Mouse (Mus musculus): ENCODE measurements around the gene Olfr1441. TPM values are rescaled to one million over a fixed set of nuclear protein-coding genes. Genes with fewer than 3 reads are reported as not detected.
A peak's percentile ranks its signal among the peaks of the same experiment; 100 is the strongest.

Olfr1441 gene
- total RNA-seq, 2 experiments from 2014 or later = not detected

- DNase-seq (ENCODE audit: low spot score in 2 of 2) = no peak
Measured at GRCm38 (mm10) chr19:12462851-12463721, 45.9 kb downstream of the Olfr1441 start.

GRCm38 (mm10) chr19:12463722-12464035 is 46.4 kb downstream of the Olfr1441 start:
- no peak for DNase-seq (ENCODE audit: low spot score in 2 of 2)

GRCm38 (mm10) chr19:12464127-12464526 is 46.9 kb downstream of the Olfr1441 start:
- DNase-seq (ENCODE audit: low spot score in 2 of 2) = no peak

GRCm38 (mm10) chr19:12464674-12465073 is 47.4 kb downstream of the Olfr1441 start:
- no peak for DNase-seq (ENCODE audit: low spot score in 2 of 2)

- DNase-seq (ENCODE audit: low spot score in 2 of 2) = no peak
Measured at GRCm38 (mm10) chr19:12465530-12466144, 48.4 kb downstream of the Olfr1441 start.

- peak in 1 of 2 experiments; percentile 46 for DNase-seq (ENCODE audit: low spot score in 2 of 2)
Measured at GRCm38 (mm10) chr19:12466204-12466603, 49.0 kb downstream of the Olfr1441 start.

- DNase-seq (ENCODE audit: low spot score in 2 of 2) = no peak
Measured at GRCm38 (mm10) chr19:12467436-12467835, 50.2 kb downstream of the Olfr1441 start.

- DNase-seq (ENCODE audit: low spot score in 2 of 2) = no peak
Measured at GRCm38 (mm10) chr19:12471866-12472265, 54.6 kb downstream of the Olfr1441 start.

- DNase-seq (ENCODE audit: low spot score in 2 of 2) = no peak
Measured at GRCm38 (mm10) chr19:12472381-12472976, 55.2 kb downstream of the Olfr1441 start.

Other genes starting within 250 kb of the Olfr1441 start
- gene Olfr1555-ps1, start 247.3 kb upstream of the Olfr1441 start, total RNA-seq (2021) = not detected
- not detected for gene Olfr1431, start 216.8 kb upstream of the Olfr1441 start, total RNA-seq (2021)
- gene Olfr1432, start 184.8 kb upstream of the Olfr1441 start, total RNA-seq (2021) = not detected
- gene Olfr262, start 175.8 kb upstream of the Olfr1441 start, total RNA-seq (2021) = not detected
- gene Olfr235, start 156.4 kb upstream of the Olfr1441 start, total RNA-seq (2021) = not detected
- not detected for gene Olfr1434, start 137.6 kb upstream of the Olfr1441 start, total RNA-seq (2021)
- gene Olfr1436, start 118.3 kb upstream of the Olfr1441 start, total RNA-seq (2021) = not detected
- not detected for gene Olfr1437, start 92.3 kb upstream of the Olfr1441 start, total RNA-seq (2021)
- not detected for gene Olfr1438-ps1, start 81.5 kb upstream of the Olfr1441 start, total RNA-seq (2021)
- not detected for gene Olfr1440, start 30.2 kb upstream of the Olfr1441 start, total RNA-seq (2021)
- not detected for gene Pfpl, start 10.5 kb downstream of the Olfr1441 start, total RNA-seq (2021)
- gene Mpeg1, start 43.3 kb downstream of the Olfr1441 start, total RNA-seq (2021) = 1 to 10 TPM; 3.7 to 3.9 TPM
- gene Dtx4, start 84.0 kb downstream of the Olfr1441 start, total RNA-seq (2021) = 10 to 100 TPM; 33.2 to 37.5 TPM
- 10 to 100 TPM; 21.3 to 21.5 TPM for gene Fam111a, start 128.3 kb downstream of the Olfr1441 start, total RNA-seq (2021)
- 1 to 10 TPM in 1 of 2 experiments, not detected in 1; 1.0 TPM for gene Gm4952, start 182.5 kb downstream of the Olfr1441 start, total RNA-seq (2021)
- gene Glyat, start 215.9 kb downstream of the Olfr1441 start, total RNA-seq (2021) = not detected

All from gastrocnemius, postnatal 4 days (tissue).